Mouse (Mus musculus) forebrain, embryonic 12.5 days (tissue): Measurements from ENCODE around the gene Grasp. TPM values are rescaled to one million over a fixed set of nuclear protein-coding genes. Genes with fewer than 3 reads are reported as not detected.

ENCODE experiments used
- ATAC-seq: fragments of 200-750 bp; cut with Nextera tagmentation; 2 replicates; pipeline ENCODE4 v1.8.0; 2017; ENCODE audit warnings: moderate TSS enrichment; ENCODE audit not compliant: low FRiP score
- H3K27ac ChIP-seq: fragments of 300-500 bp; sonication (generic); 2 replicates; pipeline ENCODE4 v1.5.1; 2016; ENCODE audit warnings: mild to moderate bottlenecking
- H3K27me3 ChIP-seq: fragments of 300-500 bp; sonication (generic); 2 replicates; pipeline ENCODE4 v1.6.1; 2016; ENCODE audit warnings: mild to moderate bottlenecking
- H3K36me3 ChIP-seq: fragments of 300-500 bp; sonication (generic); replicated peaks from 2 replicates; pipeline ENCODE4 v1.6.1; 2016; ENCODE audit warnings: mild to moderate bottlenecking
- H3K4me1 ChIP-seq: fragments of 300-500 bp; sonication (generic); 2 replicates; pipeline ENCODE4 v1.6.1; 2016
- H3K4me2 ChIP-seq: fragments of 300-500 bp; sonication (generic); 2 replicates; pipeline ENCODE4 v1.6.1; 2016; ENCODE audit warnings: mild to moderate bottlenecking, moderate library complexity
- H3K4me3 ChIP-seq: fragments of 300-500 bp; sonication (generic); replicated peaks from 2 replicates; pipeline ENCODE4 v1.5.1; 2016; ENCODE audit warnings: mild to moderate bottlenecking
- H3K9ac ChIP-seq: fragments of 300-500 bp; sonication (generic); 2 replicates; pipeline ENCODE4 v1.6.1; 2016; ENCODE audit warnings: mild to moderate bottlenecking
- H3K9me3 ChIP-seq: fragments of 300-500 bp; sonication (generic); 2 replicates; pipeline ENCODE4 v1.6.1; 2016
- WGBS: fragments of 180-500 bp; shearing (Covaris S2); methylation state at CpG from one replicate; pipeline ENCODE4 v1.1.7; 2016; 5-methylcytosine and 5-hydroxymethylcytosine counted together
- polyA plus RNA-seq: library from polyadenylated mRNA; unstranded; fragments of >200 nt; fragmentation: Nextera tagmentation; extraction: Ambion mirVana; gene quantifications from 2 replicates; pipeline ENCODE4 v1.2.1, GENCODE M21; 2016

Gene Grasp
- polyA plus RNA-seq, 1 experiment from 2014 or later = 4.1 TPM

DNA sequence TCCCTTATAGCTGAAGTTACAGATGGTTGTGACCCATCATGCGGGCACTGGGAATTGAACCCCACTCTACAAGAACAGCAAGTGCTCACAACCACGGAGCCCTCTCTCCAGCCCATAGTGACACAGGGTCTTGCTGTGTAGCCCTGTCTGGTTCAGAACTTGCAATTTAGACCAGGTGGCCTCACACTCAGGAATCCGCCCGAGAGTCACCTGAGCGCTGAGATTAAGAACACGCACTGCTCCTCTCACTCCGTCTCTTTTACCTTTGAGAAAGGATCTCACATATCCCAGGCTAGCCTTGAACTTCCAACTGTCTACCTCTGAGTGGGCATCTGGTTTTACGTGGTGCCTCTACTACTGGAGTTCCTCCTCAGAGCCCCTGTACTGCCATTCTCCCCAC is 39.7 kb upstream of the Grasp start:
- WGBS = 93% methylated on average over 8 of the region's 8 CpGs
- Histone ChIP-seq H3K4me1 (peaks cover 34% of the 10 kb centered on the region), H3K36me3 (peaks cover 25% of the 10 kb centered on the region; the same call in 1 of the 2 replicates), H3K4me2 (no peak overlapping the region), H3K9ac (no peak overlapping the region), H3K27ac (no peak overlapping the region), H3K4me3 (no peak overlapping the region), H3K9me3 (no peaks in the 10 kb centered on the region), H3K27me3 (no peaks in the 10 kb centered on the region)
- no peak for ATAC-seq

DNA sequence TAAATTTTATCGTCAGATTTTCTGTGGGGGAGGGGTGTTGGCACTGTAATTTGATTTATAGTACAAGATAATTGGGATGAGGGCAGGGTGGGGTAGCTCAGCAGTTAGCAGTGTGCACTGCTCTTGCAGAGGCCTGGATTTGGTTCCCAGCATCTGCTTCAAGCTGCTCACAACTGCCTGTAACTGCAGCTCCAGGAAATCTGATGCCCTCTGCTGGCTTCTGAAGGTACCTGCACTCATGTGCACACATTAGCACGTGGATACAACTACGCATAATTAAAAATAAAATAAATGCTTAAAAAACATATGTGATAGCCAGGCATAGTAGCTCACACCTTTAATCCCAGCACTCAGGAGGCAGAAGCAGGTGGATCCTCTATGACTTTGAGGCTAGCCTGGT is 38.4 kb upstream of the Grasp start:
- Histone ChIP-seq H3K4me2 (no peak overlapping the region), H3K9ac (no peak overlapping the region), H3K4me3 (no peak overlapping the region), H3K27ac (no peak overlapping the region), H3K9me3 (no peaks in the 10 kb centered on the region), H3K27me3 (no peaks in the 10 kb centered on the region), H3K4me1 (peaks cover 37% of the 10 kb centered on the region), H3K36me3 (peaks cover 25% of the 10 kb centered on the region; the same call in 1 of the 2 replicates)
- WGBS = 97% methylated on average over 3 of the region's 3 CpGs
- ATAC-seq = no peak

DNA sequence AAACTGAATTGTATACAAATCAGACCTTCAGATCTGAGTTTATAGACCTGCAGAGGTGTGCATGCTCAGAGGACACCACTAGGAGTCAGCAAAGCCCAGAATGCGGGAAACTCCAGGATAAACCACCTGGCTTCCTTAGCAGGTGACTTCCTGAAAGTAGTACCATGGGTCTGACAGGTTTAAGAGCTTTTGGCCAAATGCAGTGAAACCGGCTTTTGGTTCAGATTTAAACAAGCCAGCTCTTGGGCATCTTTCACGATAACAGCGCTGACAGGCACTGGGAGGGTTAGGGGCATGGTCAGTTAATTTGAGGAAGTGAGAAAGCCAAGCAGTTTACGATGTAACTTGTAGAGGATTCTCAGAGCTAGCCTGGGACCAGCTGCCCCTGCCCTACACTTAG is 36.1 kb upstream of the Grasp start:
- 82% methylated on average over 5 of the region's 5 CpGs for WGBS
- Histone ChIP-seq H3K9ac (no peak overlapping the region), H3K27me3 (0 out of 2 replicates have a peak, but pooled peaks cover 2% of the 10 kb centered on the region), H3K36me3 (peaks cover 25% of the 10 kb centered on the region; the same call in 1 of the 2 replicates), H3K9me3 (no peaks in the 10 kb centered on the region), H3K4me2 (no peak overlapping the region), H3K4me3 (no peak overlapping the region), H3K27ac (no peak overlapping the region), H3K4me1 (peaks cover 42% of the 10 kb centered on the region)
- no peak for ATAC-seq

DNA sequence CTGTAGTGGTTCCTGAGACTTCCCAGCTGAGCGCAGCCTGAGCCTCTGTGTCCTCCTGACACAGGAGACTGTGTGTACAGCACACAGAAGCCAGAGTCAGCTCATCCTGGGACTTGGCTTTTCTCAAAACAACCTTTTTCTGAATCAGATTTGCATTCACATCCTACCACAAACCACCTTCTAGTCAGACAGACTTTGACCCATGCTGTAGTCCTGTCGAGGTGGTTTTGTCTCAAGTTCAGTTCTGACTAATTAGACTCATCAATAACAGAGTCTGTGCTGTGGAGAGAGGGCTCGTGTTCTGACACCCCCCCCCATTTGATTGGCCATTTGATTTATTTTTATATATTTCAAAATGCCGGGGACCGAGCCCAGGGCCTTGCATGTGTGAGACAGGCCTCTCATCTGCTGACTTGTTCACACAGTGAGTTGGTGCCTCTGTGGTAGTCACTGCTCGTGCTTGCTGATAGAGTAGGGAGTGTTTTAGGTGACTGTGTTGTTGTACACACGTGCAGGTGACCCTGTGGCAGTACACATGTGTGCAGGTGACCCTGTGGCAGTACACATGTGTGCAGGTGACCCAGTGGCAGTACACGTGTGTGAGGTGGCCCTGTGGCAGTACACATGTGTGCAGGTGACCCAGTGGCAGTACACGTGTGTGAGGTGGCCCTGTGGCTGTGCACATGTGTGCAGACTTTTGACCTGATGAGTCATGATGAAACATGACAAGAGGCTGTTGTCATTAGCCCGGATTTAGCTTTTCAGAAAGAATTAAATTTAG is 33.8 kb upstream of the Grasp start:
- no peak overlapping the region for H3K4me2 ChIP-seq
- H3K9me3 ChIP-seq = no peaks in the 10 kb centered on the region
- H3K9ac ChIP-seq = no peak overlapping the region
- H3K27ac ChIP-seq = no peak overlapping the region
- peaks cover 27% of the 10 kb centered on the region for H3K36me3 ChIP-seq
- ATAC-seq = no peak
- H3K27me3 ChIP-seq = peaks cover 12% of the 10 kb centered on the region; the same call in 1 of the 2 replicates
- H3K4me1 ChIP-seq = peaks cover 43% of the 10 kb centered on the region
- WGBS = 80% methylated on average over 10 of the region's 10 CpGs
- H3K4me3 ChIP-seq = no peak overlapping the region

DNA sequence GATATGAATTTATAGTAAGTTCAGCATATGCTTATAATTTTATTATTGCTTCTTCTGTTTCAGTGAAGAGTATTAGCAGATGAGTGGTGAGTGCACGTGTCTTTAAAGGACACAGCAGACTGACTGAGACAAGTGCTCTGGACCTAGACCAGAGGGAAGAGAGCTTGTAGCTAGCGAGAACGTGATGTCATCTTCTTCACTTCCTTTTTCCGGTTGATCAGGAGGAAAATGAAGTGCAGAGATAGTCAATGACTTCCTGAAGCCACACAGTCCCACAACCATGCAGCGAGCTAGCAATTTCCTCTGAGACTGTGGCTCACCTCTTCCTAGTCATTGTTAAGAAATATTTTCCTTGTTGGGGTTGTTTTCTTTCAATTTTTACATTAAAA is 33.2 kb upstream of the Grasp start:
- 78% methylated on average over 5 of the region's 5 CpGs for whole genome bisulfite sequencing

DNA sequence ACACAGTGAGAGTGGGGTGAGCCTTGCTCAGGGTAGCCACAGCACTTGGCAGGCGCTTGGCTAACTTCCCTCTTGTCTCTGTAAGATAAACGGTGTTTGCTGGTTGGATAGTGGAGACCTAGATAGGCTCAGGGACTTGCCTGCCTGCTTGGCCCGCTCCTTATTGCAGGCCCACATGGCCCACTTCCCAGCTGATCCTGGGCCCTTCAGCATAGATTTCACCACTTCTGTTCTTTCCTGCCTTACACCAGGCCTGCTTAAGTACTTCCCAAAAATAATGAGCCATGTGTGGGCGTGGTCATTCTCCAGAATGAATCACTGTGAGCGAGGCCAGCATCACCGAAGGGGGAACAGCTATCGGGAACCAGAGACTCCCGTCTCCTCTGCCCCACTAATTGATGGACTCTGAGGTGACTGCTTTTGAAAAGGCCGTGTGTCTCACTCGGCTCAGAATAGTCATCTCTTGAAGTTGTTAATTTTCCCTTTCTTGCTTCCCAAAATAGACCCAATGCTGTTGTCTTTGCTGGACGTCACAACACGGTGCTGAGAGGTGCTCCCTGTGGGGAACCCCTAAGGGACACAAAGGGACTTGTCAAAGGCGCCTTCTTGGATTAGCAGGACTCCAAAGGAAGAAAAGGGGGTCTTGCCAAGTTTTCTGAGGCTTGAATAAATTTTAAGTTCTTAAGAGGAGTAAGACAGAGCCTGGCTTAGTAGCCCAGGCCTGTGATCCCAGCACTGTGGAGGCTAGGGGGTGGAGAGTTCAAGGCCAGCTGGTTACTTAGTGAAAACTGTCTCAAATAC is 32.3 kb upstream of the Grasp start:
- peak overlapping the region; percentile 69 for H3K27ac ChIP-seq
- H3K4me1 ChIP-seq = peaks cover 43% of the 10 kb centered on the region
- 0 out of 2 replicates have a peak overlapping the region, but pooled peaks have one; percentile 5 for H3K9ac ChIP-seq
- H3K4me2 ChIP-seq = peak overlapping the region; percentile 6; the same call in 1 of the 2 replicates
- ATAC-seq = peak; percentile 88
- WGBS = 9% methylated on average over 13 of the region's 13 CpGs
- peaks cover 14% of the 10 kb centered on the region; the same call in 1 of the 2 replicates for H3K27me3 ChIP-seq
- no peak overlapping the region for H3K4me3 ChIP-seq
- peaks cover 32% of the 10 kb centered on the region for H3K36me3 ChIP-seq
- H3K9me3 ChIP-seq = no peaks in the 10 kb centered on the region

More for the DNA sequence above, 33.2 kb upstream of the Grasp start:
- no peak overlapping the region for H3K27ac ChIP-seq
- no peak overlapping the region for H3K4me2 ChIP-seq
- H3K4me1 ChIP-seq = peaks cover 43% of the 10 kb centered on the region
- H3K9ac ChIP-seq = no peak overlapping the region
- H3K27me3 ChIP-seq = peaks cover 12% of the 10 kb centered on the region; the same call in 1 of the 2 replicates
- ATAC-seq = no peak
- H3K9me3 ChIP-seq = no peaks in the 10 kb centered on the region
- no peak overlapping the region for H3K4me3 ChIP-seq
- H3K36me3 ChIP-seq = peaks cover 29% of the 10 kb centered on the region

DNA sequence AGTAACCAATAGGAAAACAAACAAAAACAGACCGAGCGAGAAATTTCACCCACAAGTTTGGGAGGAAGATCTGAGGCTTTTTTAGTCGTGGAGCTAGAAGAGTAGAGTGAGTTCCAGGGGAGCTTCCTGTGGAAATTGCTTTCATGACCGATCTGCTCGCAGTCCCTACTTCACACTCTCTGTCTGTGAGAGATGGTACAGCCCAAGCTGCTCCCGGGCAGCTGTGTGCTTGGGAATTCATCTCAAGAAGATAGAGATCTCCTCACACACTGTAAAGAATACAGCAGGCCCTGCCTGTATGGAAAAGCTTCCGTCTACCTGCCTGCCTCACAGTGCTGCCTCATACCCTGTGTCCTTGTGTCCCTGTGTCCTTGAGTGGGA is 31.7 kb upstream of the Grasp start:
- Histone ChIP-seq H3K4me2 (no peak overlapping the region), H3K4me1 (peaks cover 43% of the 10 kb centered on the region), H3K27me3 (peaks cover 14% of the 10 kb centered on the region; the same call in 1 of the 2 replicates), H3K4me3 (no peak overlapping the region), H3K9ac (no peak overlapping the region), H3K36me3 (peaks cover 31% of the 10 kb centered on the region), H3K27ac (peak overlapping the region; percentile 69; the same call in 1 of the 2 replicates), H3K9me3 (no peaks in the 10 kb centered on the region)
- WGBS = 37% methylated on average over 7 of the region's 7 CpGs
- 0 out of 2 replicates have a peak, but pooled peaks have one; percentile 2 for ATAC-seq

DNA sequence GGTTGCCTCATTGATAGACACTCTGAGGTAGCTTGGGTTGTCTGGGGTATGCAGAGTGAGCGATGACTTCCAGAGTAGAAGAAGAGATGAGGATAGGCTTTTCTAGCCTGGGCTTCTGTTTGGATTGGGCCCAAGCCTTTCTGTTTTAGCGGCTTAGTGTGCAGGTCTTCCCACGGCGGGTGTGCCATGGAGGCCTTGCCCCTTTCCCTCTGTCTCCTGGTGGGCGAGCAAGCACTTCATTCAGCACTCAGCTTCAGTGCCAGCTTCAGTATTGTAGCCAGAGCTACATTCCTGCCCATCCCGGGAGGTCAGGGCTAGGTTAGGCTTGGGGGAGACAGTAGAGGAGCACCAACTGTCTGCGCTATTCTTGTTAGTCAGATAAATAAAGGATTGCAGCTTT is 31.3 kb upstream of the Grasp start:
- Histone ChIP-seq H3K4me3 (no peak overlapping the region), H3K9me3 (no peaks in the 10 kb centered on the region), H3K27ac (no peak overlapping the region), H3K9ac (no peak overlapping the region), H3K27me3 (peaks cover 14% of the 10 kb centered on the region; the same call in 1 of the 2 replicates), H3K4me2 (no peak overlapping the region), H3K36me3 (peaks cover 34% of the 10 kb centered on the region), H3K4me1 (peaks cover 43% of the 10 kb centered on the region)
- WGBS = 84% methylated on average over 7 of the region's 7 CpGs
- ATAC-seq = 0 out of 2 replicates have a peak, but pooled peaks have one; percentile 8

DNA sequence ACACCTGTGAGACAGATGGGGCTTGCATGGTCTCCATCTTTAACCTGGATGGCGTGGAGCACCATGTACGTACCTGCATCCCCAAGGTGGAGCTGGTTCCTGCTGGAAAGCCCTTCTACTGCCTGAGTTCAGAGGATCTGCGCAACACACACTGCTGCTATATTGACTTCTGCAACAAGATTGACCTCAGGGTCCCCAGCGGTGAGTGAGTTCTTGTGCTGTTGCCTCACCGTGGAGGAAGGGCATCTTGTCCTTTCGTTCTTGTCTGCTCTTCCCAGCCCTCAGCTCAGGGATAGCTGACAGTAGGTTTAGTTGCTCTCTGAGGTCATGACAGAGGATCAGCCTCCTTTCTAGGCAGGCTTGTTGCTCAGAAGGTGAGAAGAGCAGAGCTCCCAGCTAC is 30.0 kb upstream of the Grasp start:
- Histone ChIP-seq H3K4me1 (peaks cover 41% of the 10 kb centered on the region), H3K4me2 (no peak overlapping the region), H3K9me3 (no peaks in the 10 kb centered on the region), H3K27ac (no peak overlapping the region), H3K4me3 (no peak overlapping the region), H3K9ac (no peak overlapping the region), H3K27me3 (peaks cover 14% of the 10 kb centered on the region; the same call in 1 of the 2 replicates), H3K36me3 (peaks cover 40% of the 10 kb centered on the region)
- ATAC-seq = no peak
- 97% methylated on average over 6 of the region's 6 CpGs for WGBS

DNA sequence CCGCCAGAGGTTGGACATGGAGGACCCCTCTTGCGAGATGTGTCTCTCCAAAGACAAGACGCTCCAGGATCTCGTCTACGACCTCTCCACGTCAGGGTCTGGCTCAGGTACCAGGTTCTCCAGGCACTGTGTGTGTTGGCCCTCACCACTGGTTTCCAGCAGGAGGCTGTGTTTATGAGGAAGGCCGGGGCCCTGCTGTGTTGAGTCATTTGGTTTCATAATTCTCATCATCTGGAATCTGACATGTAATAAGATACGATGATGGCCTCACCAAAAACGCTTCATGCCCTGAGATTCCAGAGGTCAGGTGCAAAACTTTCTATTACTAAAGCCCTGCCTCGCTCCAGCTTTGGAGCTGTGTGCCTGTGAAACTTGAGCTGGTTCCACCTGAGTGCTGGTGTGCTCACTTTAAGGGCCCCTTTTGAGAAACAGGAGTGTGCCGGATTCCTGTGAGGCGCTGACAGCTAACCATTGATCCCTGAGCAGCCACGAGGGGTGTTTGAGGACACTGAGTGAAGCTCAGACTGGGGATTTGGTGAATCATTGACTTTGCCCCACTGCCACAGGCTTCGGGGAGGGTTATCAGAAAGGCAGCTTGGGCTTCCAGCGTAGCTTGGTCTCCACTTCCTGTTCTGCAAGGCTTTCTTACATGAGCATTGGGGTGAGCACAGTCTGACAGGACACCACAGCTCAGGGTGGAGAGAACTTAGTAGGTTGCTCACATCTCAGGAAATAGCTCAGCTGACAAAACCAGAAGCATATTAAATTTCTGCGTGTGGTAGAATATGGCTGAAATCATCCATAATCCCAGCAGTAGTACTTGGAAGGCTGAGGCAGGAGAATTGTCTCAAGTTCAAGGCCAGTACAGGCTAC is 28.8 kb upstream of the Grasp start:
- ATAC-seq = no peak
- Histone ChIP-seq H3K27me3 (peaks cover 14% of the 10 kb centered on the region; the same call in 1 of the 2 replicates), H3K9me3 (no peaks in the 10 kb centered on the region), H3K9ac (no peak overlapping the region), H3K36me3 (peaks cover 52% of the 10 kb centered on the region), H3K4me2 (no peak overlapping the region), H3K4me3 (no peak overlapping the region), H3K4me1 (peaks cover 31% of the 10 kb centered on the region), H3K27ac (no peak overlapping the region)
- WGBS = 95% methylated on average over 16 of the region's 16 CpGs

DNA sequence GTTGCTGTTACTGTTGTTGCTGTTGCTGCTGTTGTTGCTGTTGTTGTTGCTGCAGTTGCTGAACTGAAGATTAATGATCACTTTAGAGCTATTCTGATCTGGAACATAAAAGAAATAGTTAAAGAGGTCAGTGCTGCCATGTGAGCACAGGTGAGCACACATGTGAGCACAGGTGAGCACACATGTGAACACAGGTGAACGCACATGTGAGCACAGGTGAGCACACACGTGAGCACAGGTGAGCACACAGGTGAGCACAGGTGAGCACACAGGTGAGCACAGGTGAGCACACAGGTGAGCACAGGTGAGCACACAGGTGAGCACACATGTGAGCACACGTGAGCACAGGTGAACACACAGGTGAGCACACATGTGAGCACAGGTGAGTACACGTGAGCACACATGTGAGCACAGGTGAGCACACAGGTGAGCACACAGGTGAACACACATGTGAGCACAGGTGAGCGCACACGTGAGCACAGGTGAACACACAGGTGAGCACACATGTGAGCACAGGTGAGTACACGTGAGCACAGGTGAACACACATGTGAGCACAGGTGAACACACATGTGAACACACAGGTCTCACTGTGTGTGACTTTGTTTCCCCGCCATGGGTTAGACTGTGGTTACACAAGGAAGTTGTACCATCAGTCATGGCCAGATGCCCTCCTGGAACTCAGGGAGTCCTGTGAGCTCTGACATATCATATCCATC is 27.8 kb upstream of the Grasp start:
- H3K27me3 ChIP-seq = peaks cover 14% of the 10 kb centered on the region; the same call in 1 of the 2 replicates
- H3K4me3 ChIP-seq = no peak overlapping the region
- H3K4me1 ChIP-seq = peaks cover 20% of the 10 kb centered on the region
- H3K36me3 ChIP-seq = peaks cover 63% of the 10 kb centered on the region
- no peak for ATAC-seq
- H3K4me2 ChIP-seq = no peak overlapping the region
- no peaks in the 10 kb centered on the region for H3K9me3 ChIP-seq
- no peak overlapping the region for H3K9ac ChIP-seq
- no peak overlapping the region for H3K27ac ChIP-seq
- 92% methylated on average over 8 of the region's 8 CpGs for WGBS
